Mouse (Mus musculus) MEL (cell line): ENCODE data around the gene Hnrnpul1.

ENCODE experiments used
- CTCF ChIP-seq, 3 experiments: IDR thresholded peaks in 2 of 3; conservative IDR thresholded peaks in 1 of 3; 2 replicates each; pipeline ENCODE4 v1.5.1; 2011 to 2012; ENCODE audit warnings: low read length in 3 of 3, low read depth in 2 of 3, mild to moderate bottlenecking in 2 of 3, improper control_type of control experiment in 1 of 3, inconsistent platforms in 1 of 3, mixed read lengths in 1 of 3, moderate library complexity in 1 of 3; ENCODE audit not compliant: control insufficient read depth in 1 of 3, insufficient read depth in 1 of 3, poor library complexity in 1 of 3, severe bottlenecking in 1 of 3
- ELF1 ChIP-seq: IDR thresholded peaks from 2 replicates; pipeline ENCODE4 v1.6.1; 2014; ENCODE audit warnings: low read depth, mild to moderate bottlenecking, inconsistent platforms, low read length, improper control_type of control experiment, moderate library complexity
- EP300 ChIP-seq, 2 experiments: IDR thresholded peaks; 2 replicates each; pipeline ENCODE4 v1.6.1; 2011; ENCODE audit warnings: improper control_type of control experiment in 2 of 2, low read length in 2 of 2, low read depth in 1 of 2, mild to moderate bottlenecking in 1 of 2
- POLR2A ChIP-seq, 2 experiments: IDR thresholded peaks; 2 replicates each; pipeline ENCODE4 v1.6.1; 2011 to 2012; ENCODE audit warnings: low read length in 2 of 2, mild to moderate bottlenecking in 2 of 2, control low read depth in 1 of 2, improper control_type of control experiment in 1 of 2, low read depth in 1 of 2, moderate library complexity in 1 of 2; ENCODE audit not compliant: control insufficient read depth in 1 of 2, insufficient read depth in 1 of 2, poor library complexity in 1 of 2
- SMC3 ChIP-seq: IDR thresholded peaks from 2 replicates; pipeline ENCODE4 v1.6.1; 2011; ENCODE audit warnings: low read depth, low read length, improper control_type of control experiment
- USF1 ChIP-seq: IDR thresholded peaks from 2 replicates; pipeline ENCODE4 v1.6.1; 2014; ENCODE audit warnings: low read depth, mild to moderate bottlenecking, inconsistent platforms, low read length, improper control_type of control experiment, moderate library complexity
- ZC3H11A ChIP-seq: IDR thresholded peaks from 2 replicates; pipeline ENCODE4 v1.6.1; 2012; ENCODE audit warnings: low read depth, mild to moderate bottlenecking, inconsistent platforms, low read length, improper control_type of control experiment

DNA sequence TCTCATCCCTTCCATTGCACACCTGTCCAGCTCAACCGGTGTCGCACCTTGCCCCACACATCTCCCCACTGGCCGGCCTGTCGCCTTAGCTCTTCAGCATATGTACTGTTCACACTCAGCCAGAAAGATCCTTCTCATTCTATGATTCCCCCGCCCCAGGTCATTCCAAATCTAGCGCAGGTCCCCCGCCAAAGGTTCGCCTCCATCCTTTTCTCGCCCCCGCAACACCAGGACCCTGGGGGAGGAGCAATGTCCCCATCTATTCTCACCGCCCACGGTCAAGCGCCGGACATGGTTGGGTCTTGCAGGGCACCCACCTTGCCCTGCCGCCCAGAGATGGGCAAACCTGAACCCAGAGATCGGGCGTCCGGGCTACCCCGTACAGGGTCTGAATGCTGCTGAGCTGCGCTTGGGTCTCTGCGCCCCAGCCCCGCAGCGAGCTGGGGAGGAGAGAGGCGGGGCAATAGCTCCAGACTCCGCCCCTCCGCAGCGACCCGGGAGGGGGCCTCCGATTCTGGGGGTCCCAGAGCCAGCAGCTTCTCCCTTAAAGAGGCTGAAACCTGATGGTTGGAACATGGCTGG, 79.7 kb downstream of the Hnrnpul1 start, which contains the start of gene Tmem91:
- no peak for TF ChIP-seq CTCF (IDR thresholded peaks at IDR 0.05 in 2 of 3, conservative IDR thresholded peaks at IDR 0.05 in 1 of 3; ENCODE audit: control insufficient read depth in 1 of 3, insufficient read depth in 1 of 3, low read depth in 2 of 3, low read length in 3 of 3, poor library complexity in 1 of 3, severe bottlenecking in 1 of 3)
- no peak for TF ChIP-seq USF1
- TF ChIP-seq ELF1, result no peak
- no peak for TF ChIP-seq EP300 (IDR thresholded peaks at IDR 0.05; ENCODE audit: low read depth in 1 of 2, low read length in 2 of 2)
- TF ChIP-seq ZC3H11A, result no peak
- TF ChIP-seq POLR2A (IDR thresholded peaks at IDR 0.05; ENCODE audit: control insufficient read depth in 1 of 2, insufficient read depth in 1 of 2, low read depth in 1 of 2, low read length in 2 of 2, poor library complexity in 1 of 2), result peak in 1 of 2 experiments; percentile 31; a peak in 1 of 4 replicates
- TF ChIP-seq SMC3, result no peak
